Mouse (Mus musculus) cerebellum, adult 11-12 months (tissue): ENCODE measurements around the gene Mrpl47.
"Not testable (repeated sequence)": the region's sequence is repeated elsewhere in the genome, so short reads cannot be mapped to it uniquely, and the experiment has no call there.

Experiments used
- DNase-seq: peaks from one replicate; pipeline ENCODE4 v3.0.0; 2022

Gene Mrpl47

DNA sequence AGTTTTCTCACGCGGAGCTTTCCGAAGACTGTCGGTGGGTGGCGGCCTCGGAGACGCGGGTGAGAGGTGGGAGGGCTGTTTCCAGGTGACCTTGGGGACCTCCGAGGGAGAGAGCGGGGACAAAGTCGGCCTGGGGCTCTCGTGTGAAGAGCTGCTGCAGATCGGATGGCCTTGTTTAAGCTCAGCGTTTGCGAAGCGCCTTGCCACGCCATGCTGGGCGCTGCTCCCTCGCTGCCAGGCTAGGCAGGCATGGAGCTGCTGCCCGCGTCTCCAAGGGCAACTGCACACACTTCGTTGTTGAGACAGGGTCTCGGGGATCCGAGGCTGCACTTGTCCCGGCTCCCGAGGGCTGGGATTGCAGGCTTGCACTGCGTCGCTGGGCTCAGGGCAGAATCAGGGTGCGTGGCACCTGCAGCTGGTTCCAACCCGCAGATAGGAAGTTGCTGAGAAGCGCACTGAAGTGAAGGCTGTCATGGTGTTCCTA lies at the start of gene Mrpl47:
Gene Mrpl47 (minus strand): TSS at position 434 of the 484 bp plus-strand sequence.
- DNase-seq, result no peak

DNA sequence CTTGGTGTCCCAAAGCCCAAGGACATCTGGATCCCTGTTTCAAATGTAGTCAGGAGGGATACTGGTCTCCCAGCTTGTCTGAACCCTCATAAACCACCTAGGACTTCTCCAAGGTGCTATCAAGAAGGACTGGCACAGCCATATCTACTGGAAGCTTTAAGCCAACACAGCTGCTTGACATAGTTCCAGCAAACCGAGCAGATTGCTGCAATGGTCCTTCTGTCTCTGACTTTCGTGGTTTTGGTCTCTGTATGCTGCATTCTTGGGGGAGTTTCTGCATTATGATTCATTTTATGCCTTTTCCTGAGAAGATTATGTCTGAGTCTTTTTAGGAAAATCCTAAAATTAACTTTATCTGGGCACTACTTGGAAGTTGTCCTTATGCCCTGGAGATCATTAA lies 33.4 kb upstream of the Mrpl47 start:
- no peak for DNase-seq

DNA sequence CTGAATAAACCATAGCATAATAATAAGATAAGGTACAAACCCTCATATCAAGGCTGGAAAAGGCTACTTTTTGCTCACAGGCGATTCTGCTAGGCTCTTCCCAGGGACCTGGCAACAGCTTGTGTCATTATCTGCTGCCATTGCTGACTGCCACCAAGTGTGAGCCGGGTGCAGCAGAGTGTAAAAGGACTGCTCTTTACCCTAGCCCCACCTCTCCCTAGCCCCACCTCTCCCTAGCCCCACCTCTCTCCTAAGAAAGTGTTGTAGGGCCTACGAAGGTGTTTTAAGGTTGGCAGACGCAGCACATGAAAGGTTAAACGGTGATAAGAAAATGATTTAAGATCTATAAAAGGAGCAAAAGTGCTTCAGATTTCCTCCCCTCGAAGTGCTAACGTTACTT lies 26.5 kb upstream of the Mrpl47 start:
- no peak for DNase-seq

DNA sequence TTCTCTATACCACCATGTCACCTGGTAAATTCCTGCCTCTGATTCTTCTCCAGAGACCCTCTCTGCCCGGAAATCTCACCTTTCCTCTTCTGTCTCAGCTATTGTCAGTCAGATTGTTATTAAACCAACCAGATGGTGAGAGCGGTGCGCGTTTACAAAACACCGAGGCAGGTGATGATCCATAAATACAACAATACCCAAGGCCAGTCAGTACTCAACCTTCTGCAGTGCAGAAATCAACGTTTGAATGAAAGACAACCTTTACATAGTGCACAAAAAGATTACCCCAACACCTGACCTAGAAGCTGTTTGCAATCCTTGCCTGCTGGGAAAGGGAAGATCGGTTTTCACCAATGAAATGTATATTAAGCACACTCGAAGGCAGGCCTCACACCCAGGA lies 25.6 kb upstream of the Mrpl47 start:
- no peak for DNase-seq

DNA sequence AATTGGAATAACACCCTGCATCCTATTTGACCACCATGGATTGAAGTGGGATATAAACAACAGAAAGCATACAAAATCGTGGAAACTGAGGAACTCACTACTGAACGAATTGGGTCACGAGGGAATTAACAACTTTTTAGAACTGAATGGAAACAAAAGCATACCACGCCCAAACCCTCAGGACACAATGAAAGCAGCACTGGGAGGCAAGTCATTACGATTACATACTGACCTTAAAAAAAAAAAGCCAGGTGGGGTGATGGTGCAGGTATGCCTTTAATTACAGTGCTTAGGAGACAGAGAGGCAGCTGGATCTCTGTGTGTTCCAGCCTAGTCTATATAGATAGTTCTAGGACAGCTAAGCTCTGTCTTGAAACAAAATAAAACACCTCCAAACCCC lies 21.8 kb upstream of the Mrpl47 start:
- no peak for DNase-seq

DNA sequence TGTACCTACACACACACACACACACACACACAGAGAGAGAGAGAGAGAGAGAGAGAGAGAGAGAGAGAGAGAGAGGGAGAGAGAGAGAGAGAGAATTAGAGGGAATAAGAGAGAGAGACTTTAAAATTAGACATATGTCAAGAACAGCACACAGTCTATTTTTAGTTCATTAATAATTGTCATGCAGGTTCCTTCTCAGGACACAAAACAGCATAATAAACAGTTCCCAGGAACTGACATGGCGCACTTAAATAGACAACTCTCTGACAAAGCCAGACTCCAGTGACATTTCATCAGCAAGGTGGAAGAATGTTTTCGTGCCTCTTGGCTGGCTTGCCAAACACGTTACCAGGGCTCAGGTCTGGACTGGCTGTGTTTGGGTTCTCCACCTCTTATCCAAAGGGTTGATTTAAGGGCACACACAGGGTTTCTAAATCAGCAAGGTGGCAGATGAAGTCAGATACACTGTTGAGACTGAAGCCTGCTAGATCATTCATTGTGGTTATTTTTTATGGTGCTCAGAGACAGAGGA lies 17.0 kb upstream of the Mrpl47 start:
- no peak for DNase-seq

DNA sequence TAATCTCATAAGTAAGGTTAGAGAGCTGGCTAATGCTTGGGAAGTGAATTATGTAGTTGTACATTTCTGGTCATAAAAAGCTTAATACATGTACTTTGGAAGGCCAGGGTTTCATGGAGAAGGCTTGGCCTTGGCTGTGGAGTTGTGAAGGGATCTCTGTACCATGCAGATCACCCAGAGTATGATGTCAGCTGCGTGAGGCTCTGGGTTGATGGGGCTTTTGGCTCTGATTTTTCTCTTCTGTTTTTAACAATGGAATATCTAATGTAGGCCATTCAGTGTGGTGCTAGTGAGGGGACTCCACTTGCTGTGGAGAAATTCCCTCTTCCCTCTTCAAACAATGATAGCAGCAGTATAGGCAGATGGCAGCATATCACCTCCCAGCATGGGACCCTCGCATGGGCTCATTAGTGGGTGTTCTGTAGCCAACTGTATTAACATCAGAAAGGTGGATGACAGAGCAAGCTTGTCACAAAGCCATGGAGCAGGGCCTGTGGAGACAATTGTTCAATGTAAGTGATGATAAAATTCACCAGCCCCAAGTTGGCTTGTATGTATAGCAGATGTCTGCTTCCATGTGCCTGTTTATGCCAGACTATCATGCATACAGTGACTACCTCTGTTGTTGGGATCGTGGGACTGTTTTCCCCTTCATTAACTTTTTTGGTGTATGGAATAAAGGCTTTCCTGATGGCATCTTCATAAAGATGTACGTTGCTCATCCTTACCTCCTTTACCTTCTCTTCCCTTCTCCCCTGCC lies 12.6 kb upstream of the Mrpl47 start:
- peak; percentile 15 for DNase-seq

DNA sequence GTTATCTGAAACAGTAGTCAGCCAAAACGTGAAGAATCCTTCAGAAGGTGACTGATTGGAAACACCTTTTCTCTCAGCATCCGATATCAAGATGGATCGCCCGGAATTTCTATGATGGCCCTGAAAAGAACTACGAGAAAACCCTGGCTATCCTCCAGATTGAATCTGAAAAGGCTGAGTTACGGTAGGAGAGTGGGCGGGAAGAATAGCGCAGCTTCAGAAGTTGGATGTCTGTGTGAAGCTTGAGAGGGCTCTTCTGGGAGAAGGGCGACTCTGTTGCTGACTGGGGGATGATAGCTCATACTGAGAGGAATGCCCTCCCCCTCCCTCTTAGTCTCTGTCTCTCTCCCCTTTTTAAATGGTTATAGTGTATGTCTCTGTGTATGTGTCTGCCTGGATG lies 11.0 kb upstream of the Mrpl47 start:
- DNase-seq, result no peak

DNA sequence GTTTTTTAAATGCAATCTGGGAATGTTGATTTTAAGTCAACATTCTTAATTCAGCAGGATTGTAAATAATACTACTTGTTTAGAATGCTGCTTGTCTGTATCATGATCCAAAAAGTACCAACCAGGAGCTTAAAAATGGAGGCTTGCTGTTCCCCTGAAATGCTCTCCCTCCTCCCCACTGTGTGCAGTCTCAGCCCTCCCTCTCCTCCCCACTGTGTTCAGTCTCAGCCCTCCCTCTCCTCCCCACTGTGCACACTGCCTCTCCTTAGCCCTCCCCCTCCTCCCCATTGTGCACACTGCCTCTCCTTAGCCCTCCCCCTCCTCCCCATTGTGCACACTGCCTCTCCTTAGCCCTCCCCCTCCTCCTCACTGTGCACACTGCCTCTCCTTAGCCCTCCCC lies 8.0 kb upstream of the Mrpl47 start:
- DNase-seq, result not testable (repeated sequence)

DNA sequence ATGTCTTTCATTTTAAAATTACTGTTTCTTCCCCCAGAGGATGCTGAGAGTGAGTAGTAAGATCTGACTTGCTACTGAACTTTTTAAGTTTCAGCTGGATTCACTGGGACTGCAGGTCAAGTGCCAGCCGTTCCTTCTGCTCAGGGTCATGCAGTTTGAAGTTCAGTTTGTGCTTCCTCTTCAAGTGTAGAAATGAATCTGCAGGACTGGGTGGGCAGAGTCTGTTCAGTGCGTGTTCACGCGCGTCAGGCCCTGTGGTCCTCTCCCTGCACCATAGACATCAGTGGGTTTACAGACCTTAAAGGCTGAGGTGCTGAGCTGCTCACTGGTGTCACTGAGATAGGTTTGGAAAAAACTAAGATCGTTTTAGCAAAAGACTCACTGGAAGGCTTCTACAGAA lies 7.6 kb upstream of the Mrpl47 start:
- no peak for DNase-seq

DNA sequence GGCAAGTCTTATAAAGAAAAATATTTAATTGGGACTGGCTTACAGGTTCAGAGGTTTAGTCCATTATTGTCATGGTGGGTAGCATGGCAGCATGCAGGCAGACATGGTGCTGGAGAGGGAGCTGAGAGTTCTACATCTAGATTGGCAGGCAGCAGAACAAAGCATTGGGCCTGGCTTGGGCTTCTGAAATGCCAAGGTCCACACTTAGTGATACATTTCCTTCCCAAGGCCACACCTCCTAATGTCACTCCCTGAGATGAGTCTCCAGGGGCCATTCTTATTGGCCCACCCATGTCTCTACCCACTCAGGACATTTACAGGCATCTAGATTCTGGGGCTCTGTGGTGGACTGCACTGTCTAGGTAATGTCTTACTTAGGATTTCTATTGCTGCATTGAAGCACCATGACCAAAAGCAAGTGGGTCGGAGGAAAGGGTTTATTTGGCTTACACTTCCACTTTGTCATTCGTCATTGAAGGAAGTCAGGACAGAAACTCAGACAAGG lies 4.9 kb upstream of the Mrpl47 start:
- no peak for DNase-seq

DNA sequence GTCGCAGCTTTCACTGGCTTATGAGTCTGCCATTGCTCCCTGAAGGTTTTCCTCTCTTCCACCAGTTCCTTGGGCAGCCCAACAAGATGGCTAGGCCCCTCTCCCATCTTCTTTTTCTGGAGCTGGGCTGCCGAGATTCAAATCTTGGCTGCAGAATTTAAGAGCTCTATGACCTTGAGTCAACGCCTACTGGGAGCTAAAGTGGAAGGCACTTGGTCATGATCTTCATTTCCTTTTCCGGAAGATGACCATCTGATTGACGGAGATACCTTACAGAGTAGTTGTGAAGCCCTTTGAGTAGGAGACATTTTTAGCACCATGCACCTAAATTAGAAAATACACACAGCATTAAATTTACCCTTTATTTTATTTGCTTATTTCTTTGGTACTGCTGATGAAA lies 1.1 kb upstream of the Mrpl47 start:
- DNase-seq, result no peak

DNA sequence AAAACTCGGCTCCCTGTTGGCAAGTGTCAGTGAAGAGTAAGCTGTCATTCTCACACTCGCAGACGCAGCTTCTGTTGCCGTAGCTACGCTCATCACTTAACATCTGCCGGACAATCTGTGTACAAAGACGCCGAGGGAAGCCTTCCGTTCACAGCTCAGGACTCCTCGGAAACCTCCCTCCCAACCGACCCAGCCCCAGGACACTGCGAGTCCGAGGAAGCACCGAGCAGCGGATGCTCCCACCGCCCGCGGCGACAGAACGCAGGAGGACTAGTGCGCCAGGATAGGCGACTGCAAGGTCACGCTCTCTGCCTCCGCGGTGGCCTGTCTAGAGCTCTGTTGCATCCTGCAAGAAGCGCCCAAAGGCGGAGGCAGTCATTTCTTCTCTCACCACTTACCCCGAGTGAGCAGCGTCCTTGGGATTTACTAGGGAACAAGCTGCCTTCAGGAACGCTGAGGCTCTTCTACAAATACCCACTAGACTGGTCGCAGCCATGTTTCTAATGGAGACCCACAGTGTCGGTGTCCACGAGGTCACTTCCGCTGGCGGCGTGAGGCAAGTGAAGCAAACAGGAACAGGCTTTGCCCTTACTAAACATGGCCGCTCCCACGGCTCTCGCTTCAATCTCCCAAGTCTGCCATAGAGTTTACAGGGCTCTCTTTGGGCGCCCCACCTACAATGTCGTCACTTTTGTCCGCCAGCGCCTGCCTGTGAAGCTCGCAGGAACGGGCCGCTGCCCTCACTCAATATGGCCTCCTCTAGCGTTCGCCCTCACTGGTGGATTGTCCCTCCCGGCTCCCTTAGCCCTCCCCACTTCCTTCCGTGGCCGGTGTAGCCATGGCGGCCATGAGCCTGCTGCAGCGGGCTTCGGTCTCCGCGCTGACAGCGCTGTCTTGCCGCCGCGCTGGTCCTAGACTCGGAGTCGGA lies 897 bp downstream of the Mrpl47 start, which contains the start of gene Ndufb5:
Gene Ndufb5 (plus strand): TSS at position 747 of the 928 bp plus-strand sequence.
- peak; percentile 99 for DNase-seq

DNA sequence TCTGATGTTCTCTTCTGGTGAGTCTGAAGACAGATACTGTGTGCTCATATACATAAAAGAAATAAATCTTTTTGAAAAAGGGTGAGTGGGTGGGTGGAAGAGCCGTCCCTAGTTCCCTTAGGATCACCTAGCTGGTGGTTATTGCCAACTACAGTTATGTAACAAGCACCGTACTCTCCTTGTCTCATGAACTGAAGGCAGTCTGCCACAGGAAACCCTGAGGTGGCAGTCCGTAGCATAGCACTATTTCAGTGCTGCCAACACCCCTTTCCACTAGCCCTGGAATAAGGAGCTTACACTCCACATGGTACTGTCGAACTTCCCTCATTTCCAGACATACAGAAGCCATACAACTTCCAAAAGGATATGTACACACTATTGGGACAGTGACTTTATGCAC lies 9.5 kb downstream of the Mrpl47 start:
- DNase-seq, result no peak

DNA sequence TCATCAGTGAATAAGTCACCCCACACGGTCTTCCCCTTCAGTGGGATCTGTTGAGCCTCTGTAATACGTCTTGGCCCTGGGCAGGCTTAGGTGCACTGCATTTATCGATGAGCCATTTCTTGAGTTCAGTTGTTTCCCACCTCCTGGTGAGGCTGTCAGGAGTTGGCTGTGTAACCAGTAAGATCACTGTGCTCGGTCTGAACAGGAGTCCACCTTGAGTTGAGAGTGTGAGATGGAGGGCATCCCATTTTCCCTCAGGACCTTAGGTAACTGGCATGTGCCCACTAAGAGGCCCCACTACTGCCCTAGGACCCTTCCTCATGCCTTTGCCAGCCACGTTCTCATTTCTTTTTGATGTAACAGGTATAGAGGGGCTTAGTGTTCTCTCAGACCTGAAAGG lies 11.5 kb downstream of the Mrpl47 start:
- DNase-seq, result no peak

DNA sequence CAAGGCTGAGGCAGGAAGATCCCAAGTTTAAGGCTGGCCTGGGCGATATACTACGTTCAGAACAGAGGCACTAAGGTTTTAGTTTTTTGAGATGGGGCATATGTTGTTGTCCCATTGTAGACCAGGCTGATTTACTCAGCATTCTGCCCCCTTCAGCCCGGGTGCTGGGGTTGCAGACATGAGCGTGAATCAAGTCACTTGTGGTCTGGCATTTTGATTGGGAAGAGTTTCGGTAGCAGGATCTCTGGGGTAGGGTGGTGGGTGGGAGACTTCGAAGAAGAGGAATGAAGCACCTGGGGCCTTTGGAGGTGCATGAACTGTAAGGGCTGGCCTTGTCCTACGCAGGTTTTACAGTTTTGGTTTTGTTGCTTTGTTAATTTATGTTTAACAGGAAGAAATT lies 13.2 kb downstream of the Mrpl47 start:
- no peak for DNase-seq

DNA sequence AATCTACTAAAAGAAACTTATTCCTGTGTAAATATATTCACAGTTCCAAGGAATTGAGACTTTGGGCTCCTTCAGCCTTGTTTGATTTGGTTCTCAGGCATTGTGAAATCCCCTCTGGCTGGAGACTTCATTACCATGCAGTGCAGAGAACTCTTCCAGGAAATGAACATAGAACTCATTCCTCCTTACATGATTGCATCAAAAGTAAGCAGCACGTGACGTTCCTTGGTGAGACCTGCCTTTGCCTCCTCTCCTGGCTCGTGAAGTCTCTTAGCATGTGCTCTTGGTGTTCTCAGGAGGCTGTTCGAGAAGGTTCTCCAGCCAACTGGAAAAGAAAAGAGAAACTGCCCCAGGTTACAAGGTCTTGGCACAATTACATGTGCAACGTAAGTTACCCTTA lies 19.1 kb downstream of the Mrpl47 start:
- DNase-seq, result no peak

DNA sequence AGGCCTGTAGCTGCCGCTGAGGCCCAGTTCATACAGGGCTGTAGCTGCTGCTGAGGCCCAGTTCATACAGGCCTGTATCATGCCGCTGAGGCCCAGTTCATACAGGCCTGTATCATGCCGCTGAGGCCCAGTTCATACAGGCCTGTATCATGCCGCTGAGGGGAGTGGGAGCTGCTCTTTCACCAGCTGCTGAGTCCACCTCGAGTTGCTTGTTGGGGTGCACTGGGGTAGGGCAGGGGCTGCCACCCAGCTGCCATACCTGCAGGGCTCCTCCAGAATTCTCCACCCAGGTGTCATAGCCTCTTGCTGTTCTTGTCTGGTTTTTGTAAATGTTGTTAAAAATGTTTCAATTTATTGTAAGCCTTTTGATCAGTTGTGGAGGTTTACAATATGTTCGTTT lies 20.0 kb downstream of the Mrpl47 start:
- DNase-seq, result not testable (repeated sequence)

DNA sequence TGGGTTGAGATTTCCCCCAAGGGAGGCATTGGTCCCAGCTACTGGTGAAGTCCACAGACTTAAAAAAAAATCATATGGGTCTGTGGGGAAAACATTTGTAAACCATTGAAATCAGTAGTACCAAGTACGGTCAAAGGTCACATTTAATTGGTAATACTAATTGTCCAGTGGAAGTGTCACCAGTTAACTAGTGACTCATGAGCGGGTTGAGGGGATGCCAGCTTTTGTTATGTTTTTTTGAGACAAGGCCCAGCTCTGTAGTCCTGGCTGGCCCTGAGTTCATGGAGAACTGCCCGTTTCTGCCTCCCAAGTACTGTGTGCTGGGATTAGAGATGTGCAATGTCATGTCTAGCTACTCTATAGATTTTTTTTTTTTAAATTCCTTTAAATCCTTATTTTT lies 23.7 kb downstream of the Mrpl47 start:
- no peak for DNase-seq

DNA sequence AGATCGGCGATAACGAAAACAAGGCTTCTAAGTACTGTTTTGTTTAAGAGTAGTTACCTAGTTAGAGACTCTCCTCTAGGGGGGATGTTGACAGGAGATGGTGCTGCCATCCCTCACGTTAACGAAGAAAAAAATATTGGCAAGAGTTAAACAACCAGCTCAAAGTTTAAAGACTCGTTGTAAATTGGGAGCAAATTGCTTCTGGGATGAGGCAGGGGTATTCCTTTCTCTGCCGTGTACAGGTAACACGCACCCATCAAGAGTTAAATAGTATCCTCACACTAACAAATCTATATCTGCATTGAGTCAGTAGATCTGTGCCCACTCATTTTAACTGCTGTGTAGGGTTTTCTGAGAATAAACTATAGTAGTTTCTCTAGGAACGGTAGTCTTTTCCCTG lies 28.0 kb downstream of the Mrpl47 start:
- DNase-seq, result no peak

DNA sequence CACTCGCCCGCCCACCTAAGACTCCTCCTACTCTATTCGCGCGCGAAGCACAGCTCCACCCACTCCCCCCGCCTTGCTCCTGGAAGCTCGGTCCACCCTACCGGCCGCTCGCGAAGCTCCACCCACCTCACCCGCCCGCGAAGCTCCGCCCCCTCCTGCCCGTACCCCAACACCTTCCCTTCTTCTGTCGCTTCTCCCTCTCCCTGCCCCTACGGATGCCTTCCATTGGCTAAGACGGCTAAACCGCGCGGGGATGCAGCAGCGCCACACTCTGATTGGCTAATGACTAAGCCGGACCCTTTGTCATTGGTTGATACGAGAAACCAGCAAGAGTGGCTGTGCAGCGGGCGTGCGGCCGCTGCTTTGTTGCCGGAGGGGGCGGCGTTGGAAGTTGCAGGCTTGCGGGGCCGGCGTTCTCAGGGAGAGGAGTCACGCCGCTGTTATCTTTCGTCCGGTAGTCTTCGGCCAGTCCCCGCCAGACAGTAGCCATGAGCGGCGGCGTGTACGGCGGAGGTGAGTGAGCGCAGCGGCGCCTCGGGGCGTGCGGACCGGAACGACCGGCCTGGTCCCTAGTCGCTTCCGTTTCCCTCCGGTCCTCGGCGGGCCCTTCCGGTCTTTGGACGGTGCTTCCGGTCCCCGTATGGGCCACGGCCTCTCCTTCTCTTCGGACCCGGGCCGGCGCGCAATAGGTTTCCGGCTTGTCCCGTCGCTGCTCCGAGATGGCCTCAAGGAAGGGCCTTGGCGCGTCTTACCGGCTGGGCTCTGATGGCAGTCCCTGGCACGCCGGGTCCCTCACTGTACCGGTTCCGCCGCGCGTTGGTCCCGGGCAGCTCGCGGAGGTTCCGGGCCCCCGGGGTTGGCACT lies 28.8 kb downstream of the Mrpl47 start:
- peak; percentile 99 for DNase-seq

DNA sequence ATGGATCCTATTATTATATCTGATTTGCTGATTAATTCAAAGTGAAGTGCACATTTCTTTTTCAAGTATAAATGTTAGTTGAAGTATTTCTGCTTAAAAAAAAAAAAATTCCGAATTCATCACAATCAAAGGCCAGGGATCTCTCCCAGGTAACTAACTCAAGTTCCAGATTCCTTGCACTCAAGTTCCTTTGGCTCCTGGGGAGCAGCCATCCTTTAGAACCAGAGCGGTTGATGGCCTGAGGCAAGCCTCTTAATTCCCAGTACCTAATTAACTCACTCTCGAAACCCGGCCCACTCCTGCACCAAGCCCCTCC lies 29.4 kb downstream of the Mrpl47 start:
- DNase-seq, result no peak
